Mouse (Mus musculus): Measurements from ENCODE around the gene A230072I06Rik. TPM values are rescaled to one million over a fixed set of nuclear protein-coding genes. Genes with fewer than 3 reads are reported as not detected.

The A230072I06Rik gene
- polyA plus RNA-seq, 1 experiment from 2014 or later = not detected

DNA sequence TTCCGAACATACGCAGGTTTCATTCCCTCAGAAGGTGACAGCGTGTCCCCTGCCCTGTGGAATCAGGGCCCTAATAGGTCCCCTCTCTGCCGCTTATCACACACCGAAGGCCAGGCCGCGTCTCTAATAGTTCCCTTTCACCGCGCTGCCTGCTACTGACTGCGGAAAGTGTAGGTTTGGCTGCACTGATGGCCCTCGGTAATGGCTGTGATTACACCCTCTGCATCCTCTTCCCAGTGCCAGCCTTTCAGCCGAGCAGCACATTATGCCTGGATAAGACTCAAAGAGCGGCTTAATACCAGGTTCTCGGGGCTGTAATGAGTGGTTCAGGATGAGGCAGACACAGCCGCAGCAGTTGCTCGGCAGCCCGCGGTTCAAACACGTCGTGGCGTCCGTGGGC is 3.5 kb downstream of the A230072I06Rik start:
- Histone ChIP-seq H3K27me3 (ENCODE audit: insufficient read depth, low read length) (0 out of 2 replicates have a peak, but pooled peaks cover 4% of the 10 kb centered on the region), H3K9ac (replicated peaks) (no peak overlapping the region), H3K27ac (ENCODE audit: low read depth) (no peak overlapping the region), H3K9me3 (ENCODE audit: low read length) (no peaks in the 10 kb centered on the region), H3K36me3 (replicated peaks; ENCODE audit: insufficient read depth, low read length) (no peaks in the 10 kb centered on the region), H3K4me2 (ENCODE audit: low read depth, low read length) (no peak overlapping the region), H3K4me3 (ENCODE audit: low read depth, low read length) (no peak overlapping the region), H3K4me1 (ENCODE audit: insufficient read depth) (no peaks in the 10 kb centered on the region)
- TF ChIP-seq EP300 (IDR thresholded peaks at IDR 0.05; ENCODE audit: low read depth) (no peak), CTCF (IDR thresholded peaks at IDR 0.05; ENCODE audit: low read depth) (no peak)
- ATAC-seq (no peak), DNase-seq (no peak)
- WGBS (ENCODE audit: insufficient replicate concordance) = 79% methylated on average over 22 of the region's 22 CpGs

GRCm38 (mm10) chr8:12290551-12290950 is 11.9 kb downstream of the A230072I06Rik start:
- no peak overlapping the region for H3K9ac ChIP-seq (replicated peaks)
- TF ChIP-seq CTCF (IDR thresholded peaks at IDR 0.05; ENCODE audit: low read depth) = no peak
- TF ChIP-seq EP300 (IDR thresholded peaks at IDR 0.05; ENCODE audit: low read depth) = no peak
- H3K27ac ChIP-seq (ENCODE audit: low read depth) = no peak overlapping the region
- no peak overlapping the region for H3K4me3 ChIP-seq (ENCODE audit: low read depth, low read length)
- H3K4me2 ChIP-seq (ENCODE audit: low read depth, low read length) = no peak overlapping the region
- H3K36me3 ChIP-seq (replicated peaks; ENCODE audit: insufficient read depth, low read length) = no peaks in the 10 kb centered on the region
- DNase-seq (no peak), ATAC-seq (no peak)
- H3K27me3 ChIP-seq (ENCODE audit: insufficient read depth, low read length) = no peaks in the 10 kb centered on the region
- no peaks in the 10 kb centered on the region for H3K4me1 ChIP-seq (ENCODE audit: insufficient read depth)
- no peaks in the 10 kb centered on the region for H3K9me3 ChIP-seq (ENCODE audit: low read length)

GRCm38 (mm10) chr8:12298326-12298950 is 19.8 kb downstream of the A230072I06Rik start:
- no peaks in the 10 kb centered on the region for H3K27me3 ChIP-seq (ENCODE audit: insufficient read depth, low read length)
- H3K27ac ChIP-seq (ENCODE audit: low read depth) = no peak overlapping the region
- no peak overlapping the region for H3K9ac ChIP-seq (replicated peaks)
- ATAC-seq (no peak), DNase-seq (no peak)
- no peaks in the 10 kb centered on the region for H3K4me1 ChIP-seq (ENCODE audit: insufficient read depth)
- no peaks in the 10 kb centered on the region for H3K36me3 ChIP-seq (replicated peaks; ENCODE audit: insufficient read depth, low read length)
- no peak for TF ChIP-seq EP300 (IDR thresholded peaks at IDR 0.05; ENCODE audit: low read depth)
- TF ChIP-seq CTCF (IDR thresholded peaks at IDR 0.05; ENCODE audit: low read depth) = no peak
- no peak overlapping the region for H3K4me2 ChIP-seq (ENCODE audit: low read depth, low read length)
- 70% methylated on average over 10 of the region's 10 CpGs for WGBS (ENCODE audit: insufficient replicate concordance)
- H3K4me3 ChIP-seq (ENCODE audit: low read depth, low read length) = no peak overlapping the region
- no peaks in the 10 kb centered on the region for H3K9me3 ChIP-seq (ENCODE audit: low read length)

DNA sequence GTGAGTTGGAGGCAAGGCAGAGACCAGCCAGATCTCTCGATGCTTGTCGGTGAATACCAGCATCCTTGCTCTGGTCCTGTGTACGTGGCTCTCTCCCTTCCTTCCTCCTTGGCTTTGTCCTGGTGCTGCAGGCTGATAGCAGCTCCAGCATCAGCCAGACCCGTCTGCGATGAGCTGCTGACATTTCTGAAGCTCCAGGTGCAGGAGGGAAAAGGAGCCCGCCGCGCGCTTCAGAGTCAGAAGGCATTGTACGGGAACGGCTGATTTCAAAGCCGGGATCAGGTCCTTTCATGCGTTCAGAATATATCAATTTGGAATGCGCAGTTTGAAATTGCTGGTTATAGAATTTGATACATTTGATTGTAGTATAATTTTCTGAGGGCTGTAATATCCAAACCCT is 23.4 kb downstream of the A230072I06Rik start:
- no peaks in the 10 kb centered on the region for H3K9me3 ChIP-seq (ENCODE audit: low read length)
- DNase-seq (no peak), ATAC-seq (no peak)
- no peaks in the 10 kb centered on the region for H3K36me3 ChIP-seq (replicated peaks; ENCODE audit: insufficient read depth, low read length)
- no peak overlapping the region for H3K9ac ChIP-seq (replicated peaks)
- TF ChIP-seq EP300 (IDR thresholded peaks at IDR 0.05; ENCODE audit: low read depth) (no peak), CTCF (IDR thresholded peaks at IDR 0.05; ENCODE audit: low read depth) (no peak)
- no peaks in the 10 kb centered on the region for H3K27me3 ChIP-seq (ENCODE audit: insufficient read depth, low read length)
- H3K4me3 ChIP-seq (ENCODE audit: low read depth, low read length) = no peak overlapping the region
- H3K27ac ChIP-seq (ENCODE audit: low read depth) = no peak overlapping the region
- WGBS (ENCODE audit: insufficient replicate concordance) = 65% methylated on average over 14 of the region's 14 CpGs
- H3K4me2 ChIP-seq (ENCODE audit: low read depth, low read length) = no peak overlapping the region
- H3K4me1 ChIP-seq (ENCODE audit: insufficient read depth) = no peaks in the 10 kb centered on the region

- no peak for ATAC-seq
- Histone ChIP-seq H3K4me1 (ENCODE audit: insufficient read depth) (no peaks in the 10 kb centered on the region), H3K4me2 (ENCODE audit: low read depth, low read length) (no peak overlapping the region), H3K27me3 (ENCODE audit: insufficient read depth, low read length) (peaks cover 7% of the 10 kb centered on the region; the same call in 1 of the 2 replicates), H3K27ac (ENCODE audit: low read depth) (no peak overlapping the region), H3K36me3 (replicated peaks; ENCODE audit: insufficient read depth, low read length) (no peaks in the 10 kb centered on the region), H3K9ac (replicated peaks) (no peak overlapping the region), H3K9me3 (ENCODE audit: low read length) (no peaks in the 10 kb centered on the region), H3K4me3 (ENCODE audit: low read depth, low read length) (no peak overlapping the region)
- no peak for DNase-seq
- no peak for TF ChIP-seq CTCF (IDR thresholded peaks at IDR 0.05; ENCODE audit: low read depth)
- 46% methylated on average over 16 of the region's 16 CpGs for WGBS (ENCODE audit: insufficient replicate concordance)
These were observed 34.5 kb downstream of the A230072I06Rik start for GRCm38 (mm10) chr8:12312975-12313734.

GRCm38 (mm10) chr8:12314258-12314657 is 35.6 kb downstream of the A230072I06Rik start:
- Histone ChIP-seq H3K4me3 (ENCODE audit: low read depth, low read length) (no peak overlapping the region), H3K27ac (ENCODE audit: low read depth) (no peak overlapping the region), H3K9ac (replicated peaks) (no peak overlapping the region), H3K4me2 (ENCODE audit: low read depth, low read length) (no peak overlapping the region), H3K4me1 (ENCODE audit: insufficient read depth) (no peaks in the 10 kb centered on the region), H3K36me3 (replicated peaks; ENCODE audit: insufficient read depth, low read length) (no peaks in the 10 kb centered on the region), H3K9me3 (ENCODE audit: low read length) (no peaks in the 10 kb centered on the region), H3K27me3 (ENCODE audit: insufficient read depth, low read length) (peaks cover 7% of the 10 kb centered on the region; the same call in 1 of the 2 replicates)
- TF ChIP-seq EP300 (IDR thresholded peaks at IDR 0.05; ENCODE audit: low read depth) = no peak
- no peak for TF ChIP-seq CTCF (IDR thresholded peaks at IDR 0.05; ENCODE audit: low read depth)
- no peak for DNase-seq
- WGBS (ENCODE audit: insufficient replicate concordance) = 69% methylated on average over 11 of the region's 11 CpGs
- ATAC-seq = no peak
